Mouse (Mus musculus) small intestine, adult 2 months (tissue): ENCODE data around the gene Tbc1d21.

Experiments used
- CTCF ChIP-seq: fragments of 200-500 bp; IDR thresholded peaks from 2 replicates; pipeline ENCODE4 v1.5.1; 2012; ENCODE audit warnings: low read depth, mild to moderate bottlenecking, control low read depth, inconsistent platforms, low read length, moderate library complexity, mixed read lengths; ENCODE audit not compliant: insufficient replicate concordance, insufficient read length; ENCODE audit errors: extremely low read depth
- POLR2A ChIP-seq: fragments of 200-500 bp; IDR thresholded peaks from 2 replicates; pipeline ENCODE4 v1.6.1; 2012; ENCODE audit warnings: low read depth, mild to moderate bottlenecking, control low read depth, inconsistent platforms, low read length, moderate library complexity

- TF ChIP-seq POLR2A (no peak), CTCF (no peak)
These were observed 48.6 kb downstream of the Tbc1d21 start for GRCm38 (mm10) chr9:58321681-58322080.
